Mouse (Mus musculus) megakaryocyte, adult 5-6 weeks (primary cell): ENCODE results near the gene Siah2. TPM values are rescaled to one million over a fixed set of nuclear protein-coding genes. Genes with fewer than 3 reads are reported as not detected.

Source experiments
- ATAC-seq: 2 replicates; pipeline ENCODE4 v1.8.0; 2016; ENCODE audit warnings: mild to moderate bottlenecking, inconsistent platforms; ENCODE audit not compliant: poor library complexity, severe bottlenecking
- total RNA-seq, 2 experiments: library from RNA; stranded (forward) in 1 of 2; stranded (reverse) in 1 of 2; fragments of 153-499, 151-499 nt in 1 of 2; fragments of 221-1000, 200-1000 nt in 1 of 2; gene quantifications; 2 replicates each; pipeline versions ENCODE4 v1.2.3 to v1.2.4; 2015 to 2017

The Siah2 gene
- total RNA-seq, 2 experiments from 2014 or later, result 20.1 to 33.6 TPM

DNA sequence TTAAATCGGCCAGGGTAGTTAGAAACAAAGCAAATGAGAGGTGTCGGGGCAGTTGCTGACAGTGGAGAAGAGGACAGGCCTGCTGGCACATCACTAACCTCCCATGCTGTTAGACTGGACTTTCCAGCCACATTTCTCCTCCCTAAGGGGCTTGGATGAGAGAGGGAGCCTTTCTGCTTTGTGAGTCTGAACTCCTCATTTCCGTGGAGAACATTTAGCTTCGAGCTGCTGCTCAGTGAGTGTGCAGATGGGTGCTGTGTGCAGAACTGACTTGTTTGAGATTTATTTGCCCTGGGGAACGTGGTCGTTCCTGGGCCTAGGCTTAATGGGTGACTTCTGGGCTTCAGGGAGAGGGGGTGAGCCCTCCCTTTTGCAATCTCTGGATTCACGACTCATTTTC lies 3.3 kb upstream of the Siah2 start:
- no peak for ATAC-seq

DNA sequence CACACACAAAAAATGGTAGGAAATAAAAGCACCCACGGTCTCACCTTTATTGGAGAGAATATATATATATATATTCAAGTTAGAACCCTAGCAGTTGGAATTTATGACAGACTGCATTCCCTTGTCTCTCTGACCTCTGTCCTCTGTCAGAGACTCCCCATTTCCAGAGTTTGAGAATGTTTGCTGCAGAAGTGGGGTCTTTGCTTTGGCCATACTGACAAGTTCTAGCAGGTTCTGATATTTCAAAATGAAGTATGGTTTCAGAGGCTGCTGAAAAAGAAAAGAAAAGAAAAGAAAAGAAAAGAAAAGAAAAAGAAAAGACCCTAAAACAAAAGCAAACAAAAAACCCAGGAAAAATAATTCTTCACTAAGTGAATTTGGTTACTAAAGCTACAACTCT lies 2.8 kb upstream of the Siah2 start:
- ATAC-seq, result no peak

DNA sequence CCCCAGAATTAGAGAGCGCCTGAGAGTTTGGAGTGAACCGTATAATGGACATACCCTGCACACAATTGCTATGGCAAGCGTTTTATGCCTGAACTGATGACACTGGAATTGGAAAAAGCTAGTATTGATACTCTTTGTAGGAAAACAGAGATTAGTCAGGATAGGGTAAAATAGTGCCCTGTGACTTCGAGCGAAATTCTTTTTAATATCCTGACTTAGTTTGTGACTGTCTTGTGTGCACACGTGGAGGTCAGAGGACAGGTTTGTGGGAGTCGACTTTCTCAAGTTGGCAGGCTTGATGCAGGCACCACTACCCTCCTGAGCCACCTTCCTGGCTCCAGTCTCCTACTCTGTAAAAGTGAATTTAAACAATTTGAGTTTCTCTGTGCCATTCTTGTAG lies 1.1 kb upstream of the Siah2 start:
- no peak for ATAC-seq

DNA sequence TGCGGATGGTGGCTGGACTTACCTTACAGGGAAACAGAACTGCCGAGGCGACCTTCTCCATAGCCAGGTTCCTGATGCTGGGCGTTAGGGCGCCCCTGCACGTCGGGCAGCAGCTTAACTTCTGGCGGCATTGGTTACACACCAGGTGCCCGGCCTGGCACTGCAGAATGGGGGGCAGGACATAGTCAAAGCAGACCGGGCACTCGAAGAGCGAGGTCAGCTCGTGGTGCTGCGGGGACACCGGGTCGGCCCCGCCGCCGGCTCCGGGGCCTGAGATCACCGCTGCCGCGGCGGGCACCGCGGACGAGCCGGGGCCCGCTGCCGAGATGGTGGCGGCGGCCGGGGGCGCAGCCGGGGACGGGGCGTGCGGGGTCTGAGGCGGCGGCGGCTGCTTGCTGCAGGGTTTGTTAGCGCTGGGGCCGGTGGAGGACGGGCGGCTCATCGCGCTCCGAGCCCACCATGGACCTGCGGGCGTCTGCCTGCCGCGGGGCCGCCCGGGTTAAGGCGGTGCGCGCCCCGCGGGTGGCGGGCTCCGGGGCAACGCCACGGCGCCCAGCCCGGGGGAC lies 743 bp downstream of the Siah2 start:
- peak; percentile 2; the same call in 1 of the 2 replicates for ATAC-seq

DNA sequence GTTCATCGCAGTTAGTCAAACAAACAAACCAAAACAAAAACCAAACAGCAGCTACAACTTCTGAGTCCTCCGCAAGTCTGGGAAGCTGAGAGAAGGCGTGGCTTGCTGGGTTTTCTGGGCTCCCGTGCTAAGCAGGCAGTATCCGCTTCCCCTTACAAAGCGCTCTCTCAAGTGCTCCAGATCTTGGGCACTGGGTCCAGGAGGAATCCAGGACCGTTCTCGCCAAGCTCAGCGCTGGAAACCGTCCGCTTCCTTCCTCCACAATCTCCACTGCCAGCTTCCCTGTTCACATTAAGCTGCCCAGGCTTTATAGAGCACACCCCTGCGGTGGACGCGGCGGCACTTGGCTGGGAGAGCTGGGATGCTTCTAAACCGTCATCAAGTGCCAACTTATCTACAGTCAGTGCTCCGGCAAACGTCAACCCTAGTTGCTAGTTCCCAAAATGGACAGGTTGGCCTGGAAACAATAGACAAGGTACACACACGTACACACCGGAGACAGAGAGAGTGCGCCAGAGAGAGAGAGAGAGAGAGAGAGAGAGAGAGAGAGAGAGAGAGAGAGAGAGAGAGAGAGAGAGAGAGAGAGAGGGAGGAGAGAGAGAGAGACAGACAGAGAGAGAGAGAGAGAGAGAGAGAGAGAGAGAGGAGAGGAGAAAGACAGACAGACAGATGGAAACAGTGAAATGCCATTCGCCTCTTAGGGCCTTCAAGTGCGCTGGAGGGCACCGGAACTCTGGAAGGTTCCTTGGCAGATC lies 1.4 kb downstream of the Siah2 start:
- peak; percentile 58 for ATAC-seq

DNA sequence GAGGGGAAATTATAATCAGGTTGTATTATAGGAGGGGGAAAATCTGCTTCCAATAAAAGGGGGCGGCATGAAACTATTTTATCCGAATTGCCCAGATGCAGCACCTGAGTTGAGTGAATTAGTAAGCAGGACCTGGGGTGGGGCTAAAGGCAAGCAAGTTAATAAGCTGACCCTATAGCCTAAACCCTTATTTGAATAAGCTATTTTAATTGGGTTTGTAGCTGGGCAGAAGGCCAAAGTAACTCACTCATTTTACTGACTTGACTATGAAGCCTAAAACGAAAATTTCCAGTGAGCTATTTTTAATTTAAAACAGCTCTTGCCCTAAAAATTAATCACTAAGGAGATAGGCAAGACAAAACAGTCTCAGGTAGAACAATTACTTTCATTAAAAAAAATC lies 2.5 kb downstream of the Siah2 start:
- ATAC-seq, result no peak

DNA sequence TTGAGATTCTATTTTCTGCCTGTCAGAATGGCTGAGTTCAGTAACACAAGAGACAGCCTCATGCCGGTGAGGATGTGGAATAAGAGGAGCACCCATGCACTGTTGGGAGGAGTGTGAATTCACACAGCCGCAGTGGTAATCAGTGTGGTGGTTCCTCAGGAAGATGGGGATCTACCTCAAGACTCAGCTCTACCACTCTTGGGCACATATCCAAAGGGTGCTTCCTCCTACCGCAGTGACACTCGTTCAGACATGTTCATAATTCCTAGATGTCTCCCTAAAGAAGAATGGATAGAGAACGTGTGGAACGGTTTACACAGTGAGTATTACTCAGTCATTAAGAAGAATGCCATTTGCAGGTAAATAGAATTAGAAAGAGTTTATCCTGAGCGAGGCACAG lies 3.1 kb downstream of the Siah2 start:
- ATAC-seq, result no peak

DNA sequence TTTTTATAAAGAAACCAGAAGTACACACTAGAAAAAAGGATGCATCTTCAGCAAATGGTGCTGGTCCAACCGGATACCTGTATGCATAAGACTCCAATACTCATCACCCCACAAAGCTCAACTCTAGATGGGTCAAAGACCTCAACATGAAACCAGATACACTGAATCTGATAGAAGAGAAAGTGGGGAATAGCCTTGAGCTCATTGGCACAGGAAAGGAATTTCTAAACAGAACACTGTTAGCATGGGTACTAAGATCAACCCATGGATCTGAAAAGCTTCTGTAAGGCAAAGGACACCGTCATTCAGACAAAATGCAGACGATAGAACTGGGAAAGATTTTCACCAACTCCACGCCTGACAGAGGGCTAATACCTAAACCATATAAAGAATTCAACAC lies 3.6 kb downstream of the Siah2 start:
- ATAC-seq, result no peak

DNA sequence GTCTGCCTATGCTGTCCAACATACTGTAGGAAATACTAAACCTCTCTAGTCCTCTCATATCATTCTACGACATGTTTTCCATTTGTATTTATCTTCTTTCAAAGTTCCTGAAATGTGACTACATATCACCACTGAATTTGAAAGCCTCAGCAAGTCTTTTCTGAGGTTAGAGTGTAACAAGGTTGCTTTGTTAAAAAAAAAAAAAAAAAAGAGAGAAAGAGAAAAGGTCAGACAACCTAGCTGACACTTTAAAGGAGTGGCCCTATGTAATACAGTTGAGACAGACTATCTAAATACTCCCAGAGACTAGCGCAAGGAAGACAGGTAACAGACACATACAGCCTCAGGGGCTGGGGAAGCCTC lies 5.3 kb downstream of the Siah2 start:
- no peak for ATAC-seq

DNA sequence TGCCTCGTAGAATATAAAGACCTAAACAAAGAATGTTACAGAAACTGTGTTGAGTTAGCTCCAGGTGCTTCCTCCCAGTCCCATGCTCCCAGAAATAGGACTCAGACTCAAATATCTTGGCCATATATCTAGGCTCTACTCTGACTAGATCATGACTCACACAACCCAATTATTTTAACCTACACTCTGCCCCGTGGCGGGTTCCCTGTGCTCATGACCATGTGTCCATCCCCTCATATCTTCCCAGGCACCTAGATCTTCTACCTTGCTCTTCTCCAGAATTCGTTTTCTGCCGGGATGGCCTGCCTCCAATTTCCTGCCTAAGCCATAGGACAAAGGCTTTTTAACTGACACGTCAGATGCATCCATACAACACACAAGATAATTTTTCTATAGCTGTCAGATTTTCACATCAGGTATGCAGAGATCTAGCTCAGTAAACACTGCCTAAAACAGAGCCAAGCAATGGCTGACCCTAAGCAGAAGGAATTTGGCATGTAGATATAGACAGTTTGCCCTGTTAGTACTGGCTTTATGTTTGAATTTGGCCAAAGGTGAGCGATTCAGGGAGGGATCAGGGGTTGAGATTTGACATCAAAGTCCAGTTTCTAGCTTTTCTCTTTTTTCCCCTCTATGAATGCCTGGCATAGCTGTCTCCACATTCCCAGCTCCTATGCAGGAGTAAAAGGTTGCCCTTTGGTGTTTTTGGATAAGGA lies 5.8 kb downstream of the Siah2 start:
- no peak for ATAC-seq

DNA sequence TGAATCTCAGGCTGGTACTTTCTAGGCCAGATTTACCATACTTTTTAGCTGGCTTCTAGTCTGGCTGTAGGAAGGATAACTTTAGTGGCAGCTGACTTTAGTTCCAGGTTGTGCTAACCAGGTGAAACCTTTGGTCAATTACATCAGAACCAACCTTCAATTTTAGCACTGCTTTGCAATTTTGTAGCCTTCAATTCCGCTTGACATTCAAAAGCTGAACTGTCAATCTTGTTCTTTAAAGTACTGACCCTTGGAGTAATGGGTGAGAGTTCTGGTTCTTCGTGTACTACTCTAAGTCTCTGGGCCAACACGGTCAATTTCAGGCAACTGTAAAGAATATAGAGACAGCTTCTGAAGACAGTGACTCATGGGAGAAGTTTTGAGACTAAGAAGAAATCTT lies 6.8 kb downstream of the Siah2 start:
- ATAC-seq, result no peak

DNA sequence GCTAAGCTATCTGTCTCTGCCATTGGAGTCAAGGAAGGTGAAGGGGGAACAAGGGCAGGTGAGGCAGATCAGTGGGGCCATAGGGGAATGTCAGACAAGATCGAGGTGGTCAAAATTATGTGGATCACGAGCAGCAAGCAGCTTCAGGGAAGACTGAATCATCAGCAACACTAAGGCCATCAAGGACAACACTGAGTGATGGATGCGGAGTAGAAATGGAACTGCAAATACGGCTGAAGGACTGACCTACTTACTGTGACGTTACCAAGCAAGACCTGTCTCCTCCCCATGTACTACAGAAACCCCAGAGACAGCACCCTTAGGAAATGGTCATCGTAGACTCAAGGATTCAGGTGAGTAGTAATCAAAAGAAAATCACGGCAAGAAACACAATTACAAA lies 8.9 kb downstream of the Siah2 start:
- no peak for ATAC-seq

DNA sequence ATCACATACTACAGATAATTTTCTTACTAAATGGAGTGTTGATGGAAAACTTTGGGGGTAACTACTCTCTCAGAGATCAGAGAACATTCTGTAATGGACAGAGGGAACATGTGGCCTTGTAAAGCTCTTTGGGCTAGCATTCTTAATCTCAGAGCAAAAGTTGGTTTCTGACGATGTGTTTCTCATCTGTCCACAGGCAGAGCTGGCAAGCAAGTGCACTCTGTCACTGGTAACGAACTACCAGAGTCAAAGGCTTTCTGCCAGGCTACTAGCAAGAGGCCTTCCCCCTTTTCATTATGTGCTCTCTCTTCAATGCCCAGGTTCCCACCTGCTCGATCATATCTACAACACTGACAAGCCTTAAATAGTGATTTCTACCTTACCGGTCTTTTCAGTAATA lies 9.9 kb downstream of the Siah2 start:
- no peak for ATAC-seq

DNA sequence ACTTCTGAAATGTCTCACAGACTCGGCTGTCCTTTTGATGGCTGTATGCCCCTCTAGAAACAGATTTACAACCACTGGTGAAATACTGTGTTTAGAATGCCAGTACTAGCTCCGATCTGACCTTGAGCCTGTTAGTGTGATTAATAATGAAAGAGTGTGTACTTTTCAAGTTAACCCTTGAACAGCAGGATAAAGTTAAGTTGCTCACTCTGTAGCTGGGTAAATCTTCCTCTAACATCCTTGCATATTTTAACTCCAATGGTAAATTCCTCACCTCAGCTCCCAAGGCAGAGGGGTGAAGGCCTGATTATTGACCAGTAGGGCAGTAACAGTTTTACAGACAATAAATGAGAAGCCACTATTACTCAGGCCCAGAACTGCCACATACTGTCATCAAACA lies 10.4 kb downstream of the Siah2 start:
- ATAC-seq, result no peak

DNA sequence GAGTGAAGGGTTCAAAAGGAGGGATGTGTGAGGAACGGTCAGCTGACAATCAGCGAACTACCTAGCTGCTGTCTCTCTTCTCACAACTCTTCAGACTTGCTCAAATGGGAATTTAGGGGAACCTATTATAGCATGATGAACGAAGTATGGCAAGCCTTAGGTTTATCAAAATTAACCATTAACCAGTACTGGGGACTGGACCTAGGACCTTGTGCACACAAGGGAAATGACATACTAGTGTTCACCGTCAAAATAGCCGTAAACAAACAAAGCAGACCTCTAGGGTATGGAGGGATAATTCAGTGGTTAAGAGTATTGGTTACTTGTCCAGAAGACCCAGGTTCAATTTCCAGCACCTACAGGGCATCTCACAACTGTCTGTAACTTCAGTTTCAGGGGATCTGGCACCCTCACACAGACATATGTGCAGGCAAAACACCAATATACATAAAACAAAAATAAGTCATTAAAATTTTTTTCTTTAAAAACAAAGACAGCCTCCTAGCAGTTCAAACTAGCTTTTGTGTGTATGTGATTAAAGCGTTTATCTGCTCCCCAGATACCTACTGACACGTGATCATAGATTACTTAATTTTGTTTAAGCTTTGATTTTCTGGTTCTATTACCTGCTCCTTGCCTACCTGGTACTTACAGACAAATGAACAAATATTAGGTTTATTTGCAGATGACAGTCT lies 11.1 kb downstream of the Siah2 start:
- ATAC-seq, result no peak

DNA sequence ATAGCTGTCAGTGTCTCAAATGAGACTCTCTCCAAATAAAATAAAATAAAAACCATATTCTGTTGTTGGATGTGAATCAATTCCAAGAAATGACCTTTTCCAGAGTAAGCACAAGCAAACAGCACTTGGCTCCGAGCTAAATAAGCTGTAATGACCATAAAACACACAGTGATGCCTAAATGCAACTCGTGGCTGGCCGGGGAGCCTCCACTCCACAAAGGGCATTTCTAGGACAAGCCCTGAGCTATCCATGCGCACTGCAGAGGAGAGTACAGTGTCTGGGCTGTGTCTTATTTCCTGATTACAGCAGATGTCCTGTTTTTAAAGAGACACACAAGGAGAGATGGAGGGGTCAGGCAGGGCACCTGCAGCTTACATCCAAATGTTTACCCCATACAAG lies 12.2 kb downstream of the Siah2 start:
- ATAC-seq, result no peak

DNA sequence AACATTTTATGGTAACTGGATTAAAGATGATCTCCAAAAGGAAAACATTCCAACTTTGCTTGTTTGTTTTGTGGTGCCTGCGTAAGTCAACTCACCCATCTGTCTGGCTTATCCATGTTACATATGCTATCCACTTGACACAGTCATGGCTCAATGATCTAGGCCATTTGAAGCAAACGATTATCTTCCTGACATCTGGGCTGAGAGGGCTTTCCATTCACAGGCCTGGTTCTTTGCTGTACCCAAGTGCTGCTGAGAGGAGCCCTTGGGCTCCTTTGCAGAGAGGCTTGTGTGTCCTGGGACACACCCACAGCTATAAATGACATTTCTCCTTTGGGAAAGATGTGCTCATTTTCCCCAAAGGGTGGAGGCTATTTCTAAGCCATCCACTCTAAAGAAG lies 13.3 kb downstream of the Siah2 start:
- ATAC-seq, result no peak

DNA sequence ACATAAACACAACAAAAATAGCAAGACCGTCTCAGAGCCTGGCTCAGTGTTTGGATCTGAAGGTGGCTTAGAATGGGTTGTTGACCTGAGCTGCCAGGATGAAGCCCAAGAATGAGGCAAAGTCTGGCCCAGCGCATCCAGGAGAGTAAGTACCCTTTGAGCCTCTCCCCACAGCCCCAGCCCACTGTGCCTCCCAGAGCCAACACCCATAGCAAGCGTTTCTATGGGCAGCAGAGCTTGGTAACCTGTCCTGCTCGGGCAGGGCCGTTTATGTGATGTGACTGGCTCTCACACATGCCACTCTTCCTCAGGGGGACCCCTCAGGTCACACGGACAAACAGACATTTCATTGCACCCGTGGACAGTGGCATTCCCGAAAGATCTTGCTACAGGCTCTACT lies 13.8 kb downstream of the Siah2 start:
- no peak for ATAC-seq

DNA sequence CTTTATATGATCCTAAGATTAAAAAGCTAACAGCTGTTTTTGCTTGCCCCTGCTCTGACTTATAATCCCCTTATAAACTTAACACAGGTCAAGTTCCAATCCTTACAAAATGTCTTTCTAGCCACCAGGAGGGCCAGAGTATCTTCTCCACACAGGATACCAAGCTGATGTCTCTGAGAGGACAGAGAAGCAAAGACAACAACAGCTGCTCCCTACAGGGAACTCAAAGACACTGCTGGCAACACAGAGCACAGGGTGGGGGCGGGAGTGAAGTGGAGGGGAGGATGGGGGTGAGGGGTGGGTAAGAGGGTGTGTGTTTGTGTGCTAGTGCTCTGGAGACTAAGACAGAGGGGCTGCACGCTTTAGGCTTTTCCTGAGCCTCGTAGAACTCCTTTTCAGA lies 14.6 kb downstream of the Siah2 start:
- no peak for ATAC-seq

DNA sequence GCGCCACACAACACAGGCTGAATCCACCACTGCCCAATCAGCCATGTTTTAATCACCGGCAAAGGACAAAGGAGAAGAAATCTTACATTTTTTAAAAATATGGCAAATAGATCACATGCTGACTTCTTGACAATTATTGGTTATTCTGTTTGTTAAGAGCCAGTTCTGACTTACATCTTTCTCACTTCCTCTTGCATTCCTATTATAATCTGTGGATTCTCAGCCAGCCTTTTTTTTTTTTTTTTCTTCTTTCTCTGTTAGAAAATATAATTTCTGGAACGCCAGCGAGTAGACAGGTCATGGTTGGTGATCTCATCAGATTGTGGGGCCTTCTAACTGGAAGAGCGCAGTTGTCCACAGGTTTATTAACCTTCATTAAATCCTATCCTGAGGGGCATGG lies 18.9 kb downstream of the Siah2 start:
- no peak for ATAC-seq

DNA sequence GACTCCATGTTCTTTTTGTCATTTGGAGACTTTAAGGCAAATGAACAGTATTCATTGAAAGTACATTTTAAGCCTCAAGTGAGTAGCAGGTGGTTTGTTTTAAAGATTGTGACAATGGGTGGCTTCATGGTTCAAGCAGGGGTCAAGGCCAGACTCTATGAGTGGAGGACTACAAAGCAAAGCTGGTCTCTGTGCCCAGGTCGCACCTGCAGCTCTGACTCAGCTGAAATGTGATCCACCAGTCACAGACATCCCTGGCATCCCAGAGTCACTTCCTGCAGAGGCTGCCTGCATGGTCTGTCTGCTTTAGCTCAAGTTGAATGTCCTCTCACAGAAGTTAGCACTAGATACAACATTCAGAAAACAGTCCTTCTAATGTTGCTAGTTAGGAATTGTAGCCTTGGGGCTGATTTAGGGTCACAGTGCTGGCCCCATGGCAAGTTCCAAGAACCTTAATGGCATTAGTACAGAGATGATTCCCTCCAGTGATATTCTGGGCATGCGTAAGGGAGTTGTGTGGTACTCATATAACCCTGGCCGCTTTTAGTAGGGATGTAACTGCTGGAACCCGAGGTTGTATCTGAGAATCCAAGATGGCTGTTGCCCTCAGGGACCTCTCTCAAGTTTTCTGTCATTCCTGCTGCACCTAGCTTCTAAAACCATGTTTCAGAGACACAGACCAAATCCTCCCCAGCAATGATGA lies 19.6 kb downstream of the Siah2 start:
- ATAC-seq, result no peak
